Mouse (Mus musculus) testis, postnatal 14 days (tissue): ENCODE measurements around the gene Usb1.

Experiments used
- DNase-seq: peaks from one replicate; pipeline ENCODE4 v3.0.0; 2021; ENCODE audit warnings: low spot score

Usb1 gene

GRCm38 (mm10) chr8:95336363-95336762 lies 4.3 kb downstream of the Usb1 start:
- no peak for DNase-seq

GRCm38 (mm10) chr8:95341721-95342120 lies 9.6 kb downstream of the Usb1 start:
- no peak for DNase-seq

- DNase-seq, result no peak
Measured at GRCm38 (mm10) chr8:95344668-95345067, 12.6 kb downstream of the Usb1 start.

- DNase-seq, result no peak
Measured at GRCm38 (mm10) chr8:95346643-95347545, 14.8 kb downstream of the Usb1 start.

GRCm38 (mm10) chr8:95348356-95348755 lies 16.3 kb downstream of the Usb1 start:
- DNase-seq, result no peak

GRCm38 (mm10) chr8:95348811-95349630 lies 16.9 kb downstream of the Usb1 start:
- no peak for DNase-seq

GRCm38 (mm10) chr8:95351461-95351860 lies 19.4 kb downstream of the Usb1 start:
- DNase-seq, result no peak

- DNase-seq, result no peak
Measured at GRCm38 (mm10) chr8:95352151-95352870, 20.2 kb downstream of the Usb1 start, which contains the start of gene Mmp15. Mmp15 (plus strand) TSS chr8:95352268.

- DNase-seq, result no peak
Measured at GRCm38 (mm10) chr8:95352871-95353866, 21.1 kb downstream of the Usb1 start.

GRCm38 (mm10) chr8:95354606-95355005 lies 22.5 kb downstream of the Usb1 start:
- no peak for DNase-seq

- no peak for DNase-seq
Measured at GRCm38 (mm10) chr8:95358550-95359411, 26.7 kb downstream of the Usb1 start.

GRCm38 (mm10) chr8:95360181-95361015 lies 28.3 kb downstream of the Usb1 start:
- DNase-seq, result no peak

GRCm38 (mm10) chr8:95361016-95361341 lies 28.9 kb downstream of the Usb1 start:
- DNase-seq, result no peak

GRCm38 (mm10) chr8:95362272-95362671 lies 30.2 kb downstream of the Usb1 start:
- no peak for DNase-seq

GRCm38 (mm10) chr8:95363849-95364248 lies 31.8 kb downstream of the Usb1 start:
- no peak for DNase-seq

GRCm38 (mm10) chr8:95369581-95370326 lies 37.7 kb downstream of the Usb1 start:
- DNase-seq, result no peak

- no peak for DNase-seq
Measured at GRCm38 (mm10) chr8:95373389-95374002, 41.4 kb downstream of the Usb1 start.

- no peak for DNase-seq
Measured at GRCm38 (mm10) chr8:95374429-95374828, 42.3 kb downstream of the Usb1 start.
